Mouse (Mus musculus) hindbrain, embryonic 14.5 days (tissue): ENCODE data around the gene Adi1. TPM values are rescaled to one million over a fixed set of nuclear protein-coding genes. Genes with fewer than 3 reads are reported as not detected.
A peak's percentile ranks its signal among the peaks of the same experiment; 100 is the strongest.

ENCODE experiments used
- ATAC-seq: fragments of 200-750 bp; cut with Nextera tagmentation; 2 replicates; pipeline ENCODE4 v1.8.0; 2017; ENCODE audit warnings: moderate number of reproducible peaks, mild to moderate bottlenecking, moderate TSS enrichment, moderate library complexity; ENCODE audit not compliant: low FRiP score
- DNase-seq: peaks from one replicate; pipeline ENCODE4 v3.0.0-alpha.2; 2015; ENCODE audit warnings: low spot score
- H3K27ac ChIP-seq: fragments of 300-500 bp; sonication (generic); 2 replicates; pipeline ENCODE4 v1.5.1; 2014; ENCODE audit warnings: mild to moderate bottlenecking, moderate library complexity
- H3K27me3 ChIP-seq: fragments of 300-500 bp; sonication (generic); 2 replicates; pipeline ENCODE4 v1.6.1; 2014; ENCODE audit warnings: mild to moderate bottlenecking, low read length, mixed read lengths; ENCODE audit not compliant: control insufficient read depth, insufficient read depth
- H3K36me3 ChIP-seq: fragments of 300-500 bp; sonication (generic); replicated peaks from 2 replicates; pipeline ENCODE4 v1.6.1; 2014; ENCODE audit not compliant: control insufficient read depth, insufficient read depth
- H3K4me1 ChIP-seq: fragments of 300-500 bp; sonication (generic); replicated peaks from 2 replicates; pipeline ENCODE4 v1.6.1; 2014; ENCODE audit warnings: antibody characterized with exemption, low read length, mixed read lengths; ENCODE audit not compliant: control insufficient read depth, insufficient read depth
- H3K4me2 ChIP-seq: fragments of 300-500 bp; sonication (generic); replicated peaks from 2 replicates; pipeline ENCODE4 v1.6.1; 2014; ENCODE audit warnings: mild to moderate bottlenecking, moderate library complexity
- H3K4me3 ChIP-seq: fragments of 300-500 bp; sonication (generic); replicated peaks from 2 replicates; pipeline ENCODE4 v1.5.1; 2014; ENCODE audit warnings: mild to moderate bottlenecking, low read length
- H3K9ac ChIP-seq: fragments of 300-500 bp; sonication (generic); 2 replicates; pipeline ENCODE4 v1.6.1; 2014
- H3K9me3 ChIP-seq: fragments of 300-500 bp; sonication (generic); 2 replicates; pipeline ENCODE4 v1.6.1; 2016; ENCODE audit warnings: low read length; ENCODE audit not compliant: control insufficient read depth
- WGBS: fragments of 180-500 bp; shearing (Covaris S2); extraction: QIAGEN DNeasy Blood & Tissue Kit; methylation state at CpG from one replicate; pipeline ENCODE4 v1.1.7; 2014; 5-methylcytosine and 5-hydroxymethylcytosine counted together
- polyA plus RNA-seq: library from polyadenylated mRNA; unstranded; fragments of >200 nt; fragmentation: Nextera tagmentation; extraction: Ambion mirVana; gene quantifications from 2 replicates; pipeline ENCODE4 v1.2.1, GENCODE M21; 2014

Adi1 gene
- polyA plus RNA-seq, result 27.5 and 29.2 TPM in 2 replicates

- H3K4me1 ChIP-seq, result peaks cover 8% of the 10 kb centered on the region
- H3K27ac ChIP-seq, result peak within 1 kb of the TSS; percentile 95
- WGBS, result 3% methylated on average over 53 of the region's 53 CpGs
- peak within 1 kb of the TSS; percentile 67 for H3K9ac ChIP-seq
- H3K4me3 ChIP-seq, result peak within 1 kb of the TSS; percentile 42
- peak; percentile 88 for DNase-seq
- H3K9me3 ChIP-seq, result no peaks in the 10 kb centered on the region
- H3K4me2 ChIP-seq, result peak within 1 kb of the TSS; percentile 57
- ATAC-seq, result peak; percentile 97
- H3K36me3 ChIP-seq, result no peaks in the 10 kb centered on the region
- no peaks in the 10 kb centered on the region for H3K27me3 ChIP-seq
These were observed at the start of gene Adi1 for GRCm38 (mm10) chr12:28675121-28675924. Gene Adi1 (plus strand): TSS chr12:28675231.

- H3K27ac ChIP-seq, result no peak overlapping the region
- H3K4me1 ChIP-seq, result no peaks in the 10 kb centered on the region; the same call in 1 of the 2 replicates
- H3K4me2 ChIP-seq, result no peak overlapping the region
- H3K27me3 ChIP-seq, result no peaks in the 10 kb centered on the region
- no peak overlapping the region for H3K9ac ChIP-seq
- H3K9me3 ChIP-seq, result no peaks in the 10 kb centered on the region
- WGBS, result 84% methylated on average over 7 of the region's 7 CpGs
- DNase-seq (no peak), ATAC-seq (no peak)
- H3K36me3 ChIP-seq, result peaks cover 27% of the 10 kb centered on the region
- no peak overlapping the region for H3K4me3 ChIP-seq
These were observed 49.6 kb upstream of the Adi1 start for GRCm38 (mm10) chr12:28625407-28625806.

- DNase-seq, result no peak
- H3K36me3 ChIP-seq, result peaks cover 44% of the 10 kb centered on the region
- H3K27me3 ChIP-seq, result no peaks in the 10 kb centered on the region
- WGBS, result 76% methylated on average over 4 of the region's 4 CpGs
- H3K4me3 ChIP-seq, result no peak overlapping the region
- no peak for ATAC-seq
- no peak overlapping the region for H3K4me2 ChIP-seq
- no peak overlapping the region for H3K27ac ChIP-seq
- no peak overlapping the region for H3K9ac ChIP-seq
- H3K9me3 ChIP-seq, result no peaks in the 10 kb centered on the region
- H3K4me1 ChIP-seq, result no peaks in the 10 kb centered on the region; the same call in 1 of the 2 replicates
These were observed 47.9 kb upstream of the Adi1 start for GRCm38 (mm10) chr12:28627092-28627491.

GRCm38 (mm10) chr12:28628436-28628835 lies 46.6 kb upstream of the Adi1 start:
- peaks cover 58% of the 10 kb centered on the region for H3K36me3 ChIP-seq
- no peaks in the 10 kb centered on the region for H3K9me3 ChIP-seq
- H3K4me3 ChIP-seq, result no peak overlapping the region
- no peak overlapping the region for H3K4me2 ChIP-seq
- no peaks in the 10 kb centered on the region for H3K4me1 ChIP-seq
- ATAC-seq, result no peak
- no peaks in the 10 kb centered on the region for H3K27me3 ChIP-seq
- no peak overlapping the region for H3K27ac ChIP-seq
- no peak overlapping the region for H3K9ac ChIP-seq
- DNase-seq, result no peak
- WGBS, result 93% methylated on average over 2 of the region's 2 CpGs

- H3K36me3 ChIP-seq, result peaks cover 45% of the 10 kb centered on the region
- H3K4me3 ChIP-seq, result peak overlapping the region; percentile 85
- H3K9me3 ChIP-seq, result no peaks in the 10 kb centered on the region
- 2% methylated on average over 23 of the region's 23 CpGs for WGBS
- H3K27me3 ChIP-seq, result no peaks in the 10 kb centered on the region
- H3K4me1 ChIP-seq, result peaks cover 13% of the 10 kb centered on the region
- peak overlapping the region; percentile 92 for H3K27ac ChIP-seq
- peak overlapping the region; percentile 96 for H3K9ac ChIP-seq
- H3K4me2 ChIP-seq, result peak overlapping the region; percentile 56
- ATAC-seq (no peak), DNase-seq (no peak)
These were observed 39.9 kb upstream of the Adi1 start for GRCm38 (mm10) chr12:28635058-28635534.

- ATAC-seq (peak; percentile 97), DNase-seq (peak; percentile 97)
- Histone ChIP-seq H3K4me3 (peak within 1 kb of the TSS; percentile 85), H3K36me3 (peaks cover 38% of the 10 kb centered on the region), H3K27ac (peak within 1 kb of the TSS; percentile 92), H3K4me1 (peaks cover 13% of the 10 kb centered on the region), H3K9ac (peak within 1 kb of the TSS; percentile 96), H3K9me3 (no peaks in the 10 kb centered on the region), H3K27me3 (no peaks in the 10 kb centered on the region), H3K4me2 (peak within 1 kb of the TSS; percentile 63)
- WGBS, result 6% methylated on average over 69 of the region's 69 CpGs
These were observed 39.2 kb upstream of the Adi1 start, which contains the start of gene Rps7 for GRCm38 (mm10) chr12:28635535-28636476. Gene Rps7 (minus strand): TSS chr12:28635953.

GRCm38 (mm10) chr12:28636543-28636942 lies 38.5 kb upstream of the Adi1 start:
- ATAC-seq (no peak), DNase-seq (no peak)
- Histone ChIP-seq H3K9me3 (no peaks in the 10 kb centered on the region), H3K4me1 (peaks cover 13% of the 10 kb centered on the region), H3K4me3 (peak overlapping the region; percentile 85), H3K27ac (no peak overlapping the region), H3K9ac (no peak overlapping the region), H3K4me2 (peak overlapping the region; percentile 63), H3K27me3 (no peaks in the 10 kb centered on the region), H3K36me3 (peaks cover 31% of the 10 kb centered on the region)
- WGBS, result 90% methylated on average over 6 of the region's 6 CpGs

GRCm38 (mm10) chr12:28638778-28639177 lies 36.3 kb upstream of the Adi1 start:
- no peaks in the 10 kb centered on the region for H3K9me3 ChIP-seq
- H3K4me1 ChIP-seq, result peaks cover 12% of the 10 kb centered on the region
- H3K4me3 ChIP-seq, result no peak overlapping the region
- H3K4me2 ChIP-seq, result no peak overlapping the region
- H3K27ac ChIP-seq, result no peak overlapping the region
- no peak overlapping the region for H3K9ac ChIP-seq
- H3K36me3 ChIP-seq, result peaks cover 8% of the 10 kb centered on the region
- H3K27me3 ChIP-seq, result no peaks in the 10 kb centered on the region
- DNase-seq (no peak), ATAC-seq (no peak)
- 80% methylated on average over 2 of the region's 2 CpGs for WGBS
